Mouse (Mus musculus): ENCODE measurements around the gene Aif1. TPM values are rescaled to one million over a fixed set of nuclear protein-coding genes. Genes with fewer than 3 reads are reported as not detected.
A peak's percentile ranks its signal among the peaks of the same experiment; 100 is the strongest.
"Not testable (repeated sequence)": the region's sequence is repeated elsewhere in the genome, so short reads cannot be mapped to it uniquely, and the experiment has no call there.

The Aif1 gene
- polyA plus RNA-seq, 1 experiment = 2.6 TPM

DNA sequence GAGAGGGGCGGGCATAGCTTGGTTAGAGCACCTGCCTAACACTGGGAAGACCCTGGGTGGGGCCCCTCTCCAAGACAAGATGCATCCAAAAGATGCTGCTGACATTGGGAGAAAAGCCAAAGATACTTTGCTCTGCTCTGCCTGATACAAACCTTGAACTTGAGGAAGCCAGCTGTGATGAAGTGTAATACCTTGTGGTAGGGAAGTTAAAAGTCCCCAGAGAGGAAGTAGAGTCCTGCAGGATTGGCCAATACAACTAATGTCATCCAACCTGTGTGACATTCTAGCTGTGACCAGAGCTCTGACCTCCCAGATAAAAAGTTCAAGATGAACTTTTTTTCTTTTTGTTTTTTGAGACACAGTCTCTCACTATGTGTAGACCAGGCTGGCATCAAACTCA lies 50.8 kb downstream of the Aif1 start:
- Histone ChIP-seq H3K4me1 (ENCODE audit: control insufficient read depth, insufficient read depth, low read length) (peaks cover 25% of the 10 kb centered on the region; the same call in 1 of the 2 replicates), H3K36me3 (ENCODE audit: control insufficient read depth, insufficient read depth, low read length) (no peaks in the 10 kb centered on the region; the same call in 1 of the 2 replicates), H3K27me3 (replicated peaks; ENCODE audit: control insufficient read depth, insufficient read depth, low read length) (no peaks in the 10 kb centered on the region), H3K4me3 (ENCODE audit: insufficient read depth, low read depth, low read length) (no peak overlapping the region), H3K27ac (ENCODE audit: insufficient read depth, low read depth, low read length) (peak overlapping the region; percentile 61; the same call in 1 of the 2 replicates)
- DNase-seq = no peak
- TF ChIP-seq POLR2A (IDR thresholded peaks at IDR 0.05; ENCODE audit: low read depth, low read length) (no peak), CTCF (conservative IDR thresholded peaks at IDR 0.05; ENCODE audit: insufficient read depth, insufficient read length, low read depth, low read length) (no peak)
- WGBS = 96% methylated on average over 1 of the region's 1 CpGs

DNA sequence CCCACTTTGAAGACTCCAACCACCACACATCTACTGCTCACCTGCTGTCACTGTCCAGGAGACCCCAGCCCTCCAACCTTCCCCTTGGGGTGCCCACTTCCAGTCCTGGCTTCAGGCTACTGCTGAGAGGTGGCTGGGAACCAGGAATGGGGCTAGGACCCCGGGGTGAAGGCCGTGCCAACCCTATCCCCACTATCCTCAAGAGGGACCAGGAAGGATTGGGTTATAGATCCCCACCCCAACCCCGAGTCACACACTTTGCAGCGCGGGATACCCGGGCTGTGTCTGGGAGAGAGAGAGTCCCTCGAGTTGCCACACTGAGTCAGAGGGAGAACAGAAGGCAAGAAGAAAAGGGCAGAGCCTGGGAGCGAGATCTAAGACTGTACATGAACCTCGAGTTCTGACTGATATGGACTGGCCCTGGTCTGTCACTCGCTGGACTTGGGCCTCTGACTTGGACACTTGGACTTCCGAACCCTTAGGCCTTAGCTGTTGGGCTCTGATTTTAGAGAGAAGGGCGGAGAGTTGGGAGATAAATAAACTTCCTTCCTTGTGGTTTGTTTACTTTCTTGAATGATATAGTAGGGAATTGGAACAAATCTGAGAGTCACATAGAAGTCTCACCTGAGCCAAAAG lies 51.5 kb downstream of the Aif1 start:
- 80% methylated on average over 12 of the region's 12 CpGs for WGBS
- H3K4me1 ChIP-seq (ENCODE audit: control insufficient read depth, insufficient read depth, low read length) = peaks cover 26% of the 10 kb centered on the region; the same call in 1 of the 2 replicates
- not testable (repeated sequence) for H3K36me3 ChIP-seq (ENCODE audit: control insufficient read depth, insufficient read depth, low read length); H3K27me3 ChIP-seq (replicated peaks; ENCODE audit: control insufficient read depth, insufficient read depth, low read length); H3K4me3 ChIP-seq (ENCODE audit: insufficient read depth, low read depth, low read length)
- peak overlapping the region; percentile 21; the same call in 1 of the 2 replicates for H3K27ac ChIP-seq (ENCODE audit: insufficient read depth, low read depth, low read length)
- DNase-seq = peak; percentile 62

- H3K27me3 ChIP-seq (replicated peaks; ENCODE audit: control insufficient read depth, insufficient read depth, low read length); H3K27ac ChIP-seq (ENCODE audit: insufficient read depth, low read depth, low read length); H3K4me3 ChIP-seq (ENCODE audit: insufficient read depth, low read depth, low read length); H3K36me3 ChIP-seq (ENCODE audit: control insufficient read depth, insufficient read depth, low read length); DNase-seq: not testable (repeated sequence)
- WGBS = 93% methylated on average over 9 of the region's 9 CpGs
- peaks cover 26% of the 10 kb centered on the region; the same call in 1 of the 2 replicates for H3K4me1 ChIP-seq (ENCODE audit: control insufficient read depth, insufficient read depth, low read length)
Observed at GRCm38 (mm10) chr17:35123287-35123686, 52.6 kb downstream of the Aif1 start.

- H3K4me3 ChIP-seq (ENCODE audit: insufficient read depth, low read depth, low read length) = peak within 1 kb of the TSS; percentile 84
- peaks cover 3% of the 10 kb centered on the region; the same call in 1 of the 2 replicates for H3K36me3 ChIP-seq (ENCODE audit: control insufficient read depth, insufficient read depth, low read length)
- peak within 1 kb of the TSS; percentile 70 for H3K27ac ChIP-seq (ENCODE audit: insufficient read depth, low read depth, low read length)
- peak; percentile 67 for DNase-seq
- H3K27me3 ChIP-seq (replicated peaks; ENCODE audit: control insufficient read depth, insufficient read depth, low read length) = no peaks in the 10 kb centered on the region
- WGBS = under 1% methylated on average over 19 of the region's 19 CpGs
- TF ChIP-seq POLR2A (IDR thresholded peaks at IDR 0.05; ENCODE audit: low read depth, low read length) = no peak
- TF ChIP-seq CTCF (conservative IDR thresholded peaks at IDR 0.05; ENCODE audit: insufficient read depth, insufficient read length, low read depth, low read length) = peak; percentile 15; the same call in 1 of the 2 replicates
- H3K4me1 ChIP-seq (ENCODE audit: control insufficient read depth, insufficient read depth, low read length) = peaks cover 18% of the 10 kb centered on the region; the same call in 1 of the 2 replicates
Observed at GRCm38 (mm10) chr17:35121871-35122303, 54.0 kb downstream of the Aif1 start, which contains the start of gene Csnk2b. TSS of gene Csnk2b (minus strand) at chr17:35122053.

- under 1% methylated on average over 50 of the region's 50 CpGs for WGBS
Observed at GRCm38 (mm10) chr17:35121143-35121799, 54.6 kb downstream of the Aif1 start, which contains the start of gene Gpank1. TSS of gene Gpank1 (plus strand) at chr17:35121455.

More at GRCm38 (mm10) chr17:35121143-35121799, 54.6 kb downstream of the Aif1 start, which contains the start of gene Gpank1:
- Histone ChIP-seq H3K4me1 (ENCODE audit: control insufficient read depth, insufficient read depth, low read length) (peaks cover 15% of the 10 kb centered on the region; the same call in 1 of the 2 replicates), H3K27me3 (replicated peaks; ENCODE audit: control insufficient read depth, insufficient read depth, low read length) (no peaks in the 10 kb centered on the region), H3K4me3 (ENCODE audit: insufficient read depth, low read depth, low read length) (peak within 1 kb of the TSS; percentile 84), H3K27ac (ENCODE audit: insufficient read depth, low read depth, low read length) (peak within 1 kb of the TSS; percentile 70), H3K36me3 (ENCODE audit: control insufficient read depth, insufficient read depth, low read length) (peaks cover 3% of the 10 kb centered on the region; the same call in 1 of the 2 replicates)
- peak; percentile 99 for DNase-seq
- TF ChIP-seq POLR2A (IDR thresholded peaks at IDR 0.05; ENCODE audit: low read depth, low read length) (peak; percentile 40), CTCF (conservative IDR thresholded peaks at IDR 0.05; ENCODE audit: insufficient read depth, insufficient read length, low read depth, low read length) (no peak)

Other genes with a start within 250 kb of the Aif1 start
- gene Neu1, start 244.8 kb downstream of the Aif1 start, polyA plus RNA-seq (2012; rRNA removed) = 448 and 498 TPM in 2 replicates
- 38.8 and 56.5 TPM in 2 replicates for gene Hspa1b, start 216.8 kb downstream of the Aif1 start, polyA plus RNA-seq (2012; rRNA removed)
- gene Gm20481, start 206.2 kb downstream of the Aif1 start, polyA plus RNA-seq (2012; rRNA removed) = not detected in 2 replicates
- gene Hspa1a, start 203.9 kb downstream of the Aif1 start, polyA plus RNA-seq (2012; rRNA removed) = 23.4 and 31.5 TPM in 2 replicates
- 0.33 and 0.58 TPM in 2 replicates for gene Hspa1l, start 203.4 kb downstream of the Aif1 start, polyA plus RNA-seq (2012; rRNA removed)
- 70.2 and 88.2 TPM in 2 replicates for gene Lsm2, start 194.2 kb downstream of the Aif1 start, polyA plus RNA-seq (2012; rRNA removed)
- 52.5 and 64.5 TPM in 2 replicates for gene Vars, start 175.1 kb downstream of the Aif1 start, polyA plus RNA-seq (2012; rRNA removed)
- 0.80 and 0.89 TPM in 2 replicates for gene Vwa7, start 159.5 kb downstream of the Aif1 start, polyA plus RNA-seq (2012; rRNA removed)
- 0.69 and 0.77 TPM in 2 replicates for gene Sapcd1, start 148.1 kb downstream of the Aif1 start, polyA plus RNA-seq (2012; rRNA removed)
- gene Msh5, start 129.3 kb downstream of the Aif1 start, polyA plus RNA-seq (2012; rRNA removed) = 1.6 and 2.4 TPM in 2 replicates
- 105 and 117 TPM in 2 replicates for gene Clic1, start 126.1 kb downstream of the Aif1 start, polyA plus RNA-seq (2012; rRNA removed)
- gene Ddah2, start 117.0 kb downstream of the Aif1 start, polyA plus RNA-seq (2012; rRNA removed) = 37.7 and 41.0 TPM in 2 replicates
- gene Ly6g6c, start 110.7 kb downstream of the Aif1 start, polyA plus RNA-seq (2012; rRNA removed) = 0.13 and 0.16 TPM in 2 replicates
- gene Mpig6b, start 109.9 kb downstream of the Aif1 start, polyA plus RNA-seq (2012; rRNA removed) = 0.46 and 0.66 TPM in 2 replicates
- 2.1 and 2.5 TPM in 2 replicates for gene Ly6g6e, start 99.2 kb downstream of the Aif1 start, polyA plus RNA-seq (2012; rRNA removed)
- gene Ly6g6d, start 98.0 kb downstream of the Aif1 start, polyA plus RNA-seq (2012; rRNA removed) = 8.1 and 8.9 TPM in 2 replicates
- gene Ly6g6f, start 90.5 kb downstream of the Aif1 start, polyA plus RNA-seq (2012; rRNA removed) = not detected in 2 replicates
- 156 and 217 TPM in 2 replicates for gene Abhd16a, start 86.8 kb downstream of the Aif1 start, polyA plus RNA-seq (2012; rRNA removed)
- not detected in 2 replicates for gene Ly6g5c, start 67.8 kb downstream of the Aif1 start, polyA plus RNA-seq (2012; rRNA removed)
- 0.81 and 1.0 TPM in 2 replicates for gene Ly6g5b, start 60.6 kb downstream of the Aif1 start, polyA plus RNA-seq (2012; rRNA removed)
- gene Gpank1, start 54.6 kb downstream of the Aif1 start, polyA plus RNA-seq (2012; rRNA removed) = 15.1 and 15.5 TPM in 2 replicates
- gene Csnk2b, start 54.0 kb downstream of the Aif1 start, polyA plus RNA-seq (2012; rRNA removed) = 434 and 474 TPM in 2 replicates
- 10.7 and 12.9 TPM in 2 replicates for gene D17H6S53E, start 49.7 kb downstream of the Aif1 start, polyA plus RNA-seq (2012; rRNA removed)
- 138 and 157 TPM in 2 replicates for gene Apom, start 44.0 kb downstream of the Aif1 start, polyA plus RNA-seq (2012; rRNA removed)
- gene Bag6, start 40.9 kb downstream of the Aif1 start, polyA plus RNA-seq (2012; rRNA removed) = 145 and 160 TPM in 2 replicates
- 237 and 272 TPM in 2 replicates for gene Prrc2a, start 11.2 kb downstream of the Aif1 start, polyA plus RNA-seq (2012; rRNA removed)
- 9.4 and 17.7 TPM in 2 replicates for gene Lst1, start 12.4 kb upstream of the Aif1 start, polyA plus RNA-seq (2012; rRNA removed)
- 2.5 and 20.9 TPM in 2 replicates for gene Ltb, start 18.4 kb upstream of the Aif1 start, polyA plus RNA-seq (2012; rRNA removed)
- 0.64 and 0.94 TPM in 2 replicates for gene Tnf, start 25.9 kb upstream of the Aif1 start, polyA plus RNA-seq (2012; rRNA removed)
- 0.08 and 1.1 TPM in 2 replicates for gene Lta, start 29.3 kb upstream of the Aif1 start, polyA plus RNA-seq (2012; rRNA removed)
- gene Gm16181, start 44.8 kb upstream of the Aif1 start, polyA plus RNA-seq (2012; rRNA removed) = not detected in 2 replicates
- 6.6 and 6.7 TPM in 2 replicates for gene Atp6v1g2, start 57.6 kb upstream of the Aif1 start, polyA plus RNA-seq (2012; rRNA removed)
- 11.5 and 11.7 TPM in 2 replicates for gene Nfkbil1, start 59.7 kb upstream of the Aif1 start, polyA plus RNA-seq (2012; rRNA removed)
- gene Ddx39b, start 65.7 kb upstream of the Aif1 start, polyA plus RNA-seq (2012; rRNA removed) = 203 and 206 TPM in 2 replicates
- 340 and 351 TPM in 2 replicates for gene H2-D1, start 86.7 kb upstream of the Aif1 start, polyA plus RNA-seq (2012; rRNA removed)
- 0.03 TPM in 1 of 2 replicates, not detected in the other for gene H2-Q1, start 144.3 kb upstream of the Aif1 start, polyA plus RNA-seq (2012; rRNA removed)
- 2.1 and 2.4 TPM in 2 replicates for gene H2-Q2, start 166.2 kb upstream of the Aif1 start, polyA plus RNA-seq (2012; rRNA removed)
- gene H2-Q4, start 203.5 kb upstream of the Aif1 start, polyA plus RNA-seq (2012; rRNA removed) = 48.1 and 55.9 TPM in 2 replicates
- 72.1 and 84.0 TPM in 2 replicates for gene H2-Q6, start 248.8 kb upstream of the Aif1 start, polyA plus RNA-seq (2012; rRNA removed)